Mouse (Mus musculus) layer of hippocampus, adult 18-20 months (tissue): Measurements from ENCODE around the gene Phf1. TPM values are rescaled to one million over a fixed set of nuclear protein-coding genes. Genes with fewer than 3 reads are reported as not detected.
A peak's percentile ranks its signal among the peaks of the same experiment; 100 is the strongest.

Experiments used
- DNase-seq, 2 experiments: peaks; one replicate each; pipeline ENCODE4 v3.0.0; 2022; ENCODE audit warnings: low spot score in 2 of 2
- total RNA-seq, 2 experiments: library from RNA; stranded (reverse); gene quantifications; 2 replicates each; pipeline ENCODE4 v1.2.3; 2021

Gene Phf1
- total RNA-seq, 2 experiments from 2014 or later, result 37.6 to 40.0 TPM

- peak in 1 of 2 experiments; percentile 67 for DNase-seq
Measured at GRCm38 (mm10) chr17:26949866-26950265, 17.0 kb downstream of the Phf1 start.

GRCm38 (mm10) chr17:26950560-26951288 is 17.9 kb downstream of the Phf1 start:
- DNase-seq, result no peak

- DNase-seq, result peak in 1 of 2 experiments; percentile 84
Measured at GRCm38 (mm10) chr17:26951406-26951805, 18.6 kb downstream of the Phf1 start.

- no peak for DNase-seq
Measured at GRCm38 (mm10) chr17:26951952-26952877, 19.4 kb downstream of the Phf1 start.

GRCm38 (mm10) chr17:26953201-26953600 is 20.3 kb downstream of the Phf1 start:
- DNase-seq, result no peak

- DNase-seq, result no peak
Measured at GRCm38 (mm10) chr17:26953726-26954125, 20.9 kb downstream of the Phf1 start.

- no peak for DNase-seq
Measured at GRCm38 (mm10) chr17:26956309-26956708, 23.5 kb downstream of the Phf1 start.

- no peak for DNase-seq
Measured at GRCm38 (mm10) chr17:26956895-26957294, 24.0 kb downstream of the Phf1 start.

GRCm38 (mm10) chr17:26957872-26958271 is 25.0 kb downstream of the Phf1 start:
- no peak for DNase-seq

- peak in 1 of 2 experiments; percentile 68 for DNase-seq
Measured at GRCm38 (mm10) chr17:26958880-26959279, 26.0 kb downstream of the Phf1 start.

GRCm38 (mm10) chr17:26959815-26960214 is 27.0 kb downstream of the Phf1 start:
- DNase-seq, result no peak

- DNase-seq, result no peak
Measured at GRCm38 (mm10) chr17:26961572-26962240, 28.9 kb downstream of the Phf1 start.

- no peak for DNase-seq
Measured at GRCm38 (mm10) chr17:26966993-26967392, 34.1 kb downstream of the Phf1 start.

- no peak for DNase-seq
Measured at GRCm38 (mm10) chr17:26967477-26967876, 34.6 kb downstream of the Phf1 start.

- no peak for DNase-seq
Measured at GRCm38 (mm10) chr17:26968200-26968611, 35.4 kb downstream of the Phf1 start.

- DNase-seq, result no peak
Measured at GRCm38 (mm10) chr17:26969257-26969656, 36.4 kb downstream of the Phf1 start.

- no peak for DNase-seq
Measured at GRCm38 (mm10) chr17:26970221-26970620, 37.4 kb downstream of the Phf1 start.

- DNase-seq, result no peak
Measured at GRCm38 (mm10) chr17:26971247-26971905, 38.5 kb downstream of the Phf1 start.

GRCm38 (mm10) chr17:26972107-26972506 is 39.3 kb downstream of the Phf1 start:
- DNase-seq, result no peak

GRCm38 (mm10) chr17:26972703-26973574 is 40.1 kb downstream of the Phf1 start, which contains the start of gene Zbtb9:
Gene Zbtb9, plus strand, starts transcription at chr17:26973167.
- DNase-seq, result peak; percentile 95 to 97
